Mouse (Mus musculus): ENCODE results near the gene Lgi2. TPM values are rescaled to one million over a fixed set of nuclear protein-coding genes. Genes with fewer than 3 reads are reported as not detected.

The Lgi2 gene
- polyA plus RNA-seq, 1 experiment from 2014 or later = 6.5 TPM

- ATAC-seq (ENCODE audit: low FRiP score) (no peak), DNase-seq (ENCODE audit: low spot score) (no peak)
- Histone ChIP-seq H3K9ac (no peak overlapping the region), H3K27ac (no peak overlapping the region), H3K9me3 (ENCODE audit: control insufficient read depth, low read length) (no peaks in the 10 kb centered on the region), H3K27me3 (ENCODE audit: control insufficient read depth, insufficient read depth, low read length) (no peaks in the 10 kb centered on the region), H3K4me2 (replicated peaks) (no peak overlapping the region), H3K4me3 (replicated peaks; ENCODE audit: low read length) (no peak overlapping the region), H3K4me1 (replicated peaks; ENCODE audit: control insufficient read depth, insufficient read depth, low read length) (no peaks in the 10 kb centered on the region; the same call in 1 of the 2 replicates), H3K36me3 (replicated peaks; ENCODE audit: control insufficient read depth, insufficient read depth) (no peaks in the 10 kb centered on the region)
- 60% methylated on average over 13 of the region's 14 CpGs for WGBS
Observed at GRCm38 (mm10) chr5:52495671-52496070, 70.6 kb downstream of the Lgi2 start.

DNA sequence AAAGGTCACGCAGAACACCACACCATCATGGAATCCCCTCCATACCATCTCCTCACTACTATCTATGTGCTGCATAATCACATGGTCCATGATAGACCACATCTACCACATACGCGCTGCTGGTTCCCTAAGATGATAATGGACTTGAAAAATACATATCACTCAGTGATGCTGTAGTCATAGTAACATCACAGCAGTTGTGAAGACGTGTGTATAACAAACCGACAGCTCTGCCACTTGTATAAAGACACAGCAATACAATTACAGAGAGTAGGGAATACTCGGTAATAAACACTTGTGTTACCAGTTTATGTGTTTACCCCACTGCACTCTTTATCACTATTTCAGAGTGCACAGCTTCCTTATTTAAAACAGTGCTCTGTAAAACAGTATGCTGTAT, 74.8 kb downstream of the Lgi2 start:
- H3K4me1 ChIP-seq (replicated peaks; ENCODE audit: control insufficient read depth, insufficient read depth, low read length) = no peaks in the 10 kb centered on the region; the same call in 1 of the 2 replicates
- H3K4me2 ChIP-seq (replicated peaks) = no peak overlapping the region
- H3K36me3 ChIP-seq (replicated peaks; ENCODE audit: control insufficient read depth, insufficient read depth) = no peaks in the 10 kb centered on the region
- H3K27ac ChIP-seq = no peak overlapping the region
- DNase-seq (ENCODE audit: low spot score) (no peak), ATAC-seq (ENCODE audit: low FRiP score) (no peak)
- 86% methylated on average over 6 of the region's 6 CpGs for WGBS
- no peak overlapping the region for H3K4me3 ChIP-seq (replicated peaks; ENCODE audit: low read length)
- no peaks in the 10 kb centered on the region for H3K9me3 ChIP-seq (ENCODE audit: control insufficient read depth, low read length)
- no peak overlapping the region for H3K9ac ChIP-seq
- H3K27me3 ChIP-seq (ENCODE audit: control insufficient read depth, insufficient read depth, low read length) = no peaks in the 10 kb centered on the region

DNA sequence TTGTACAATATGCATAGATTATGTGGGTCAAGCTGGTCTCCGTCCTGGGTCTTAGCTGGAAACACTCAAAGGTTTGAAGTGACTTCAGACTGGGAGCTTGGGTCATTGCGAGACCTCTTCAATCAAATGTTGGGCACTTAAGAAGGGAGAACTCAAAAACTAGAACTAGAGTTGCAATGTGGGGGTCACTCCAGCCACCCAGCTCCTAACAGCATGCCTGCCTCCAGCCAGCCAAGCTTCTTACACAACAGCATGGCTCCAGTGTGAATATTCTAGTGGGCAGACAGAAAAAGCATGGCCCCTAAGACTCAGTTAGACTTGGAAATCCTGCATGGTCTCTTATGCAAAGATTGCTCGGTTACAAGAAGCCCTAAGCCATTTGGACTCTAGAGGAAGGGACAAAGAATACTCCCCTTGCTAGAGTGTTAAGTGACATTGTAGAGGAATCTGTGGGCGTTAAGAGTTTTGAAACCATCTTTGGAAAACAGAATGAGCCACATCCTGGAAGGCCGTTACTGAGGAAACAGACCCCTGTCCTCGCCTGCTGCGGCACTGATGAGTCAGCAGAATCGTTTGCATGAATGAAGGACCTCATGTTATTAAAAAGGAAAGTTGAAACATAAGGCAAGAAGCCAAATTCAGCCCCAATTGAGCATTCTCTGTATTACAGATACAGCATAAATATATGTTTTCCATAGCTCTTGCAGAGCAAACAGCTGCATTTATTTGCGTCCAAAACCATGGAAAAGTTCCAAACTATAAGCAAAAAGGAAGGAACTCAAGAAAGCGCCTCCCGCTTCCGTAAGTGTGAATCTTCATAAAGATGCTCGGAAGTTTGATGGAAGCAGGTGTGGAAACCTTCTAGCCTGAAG, 78.5 kb downstream of the Lgi2 start:
- 83% methylated on average over 13 of the region's 13 CpGs for WGBS
- no peaks in the 10 kb centered on the region for H3K4me1 ChIP-seq (replicated peaks; ENCODE audit: control insufficient read depth, insufficient read depth, low read length)
- DNase-seq (ENCODE audit: low spot score) = no peak
- H3K27ac ChIP-seq = no peak overlapping the region
- no peak overlapping the region for H3K4me3 ChIP-seq (replicated peaks; ENCODE audit: low read length)
- ATAC-seq (ENCODE audit: low FRiP score) = no peak
- H3K9ac ChIP-seq = no peak overlapping the region
- no peak overlapping the region for H3K4me2 ChIP-seq (replicated peaks)
- H3K9me3 ChIP-seq (ENCODE audit: control insufficient read depth, low read length) = no peaks in the 10 kb centered on the region
- no peaks in the 10 kb centered on the region for H3K27me3 ChIP-seq (ENCODE audit: control insufficient read depth, insufficient read depth, low read length)
- H3K36me3 ChIP-seq (replicated peaks; ENCODE audit: control insufficient read depth, insufficient read depth) = no peaks in the 10 kb centered on the region

Other genes with a start within 250 kb of the Lgi2 start
- gene Sod3, start 202.7 kb downstream of the Lgi2 start, polyA plus RNA-seq (2014; fragmentation: Nextera tagmentation; extraction: Ambion mirVana) = 2.9 and 3.8 TPM in 2 replicates
- 14.6 and 14.7 TPM in 2 replicates for gene Ccdc149, start 94.9 kb downstream of the Lgi2 start, polyA plus RNA-seq (2014; fragmentation: Nextera tagmentation; extraction: Ambion mirVana)
- gene Sepsecs, start 103.2 kb upstream of the Lgi2 start, polyA plus RNA-seq (2014; fragmentation: Nextera tagmentation; extraction: Ambion mirVana) = 7.5 and 7.7 TPM in 2 replicates
- 7.4 and 7.6 TPM in 2 replicates for gene Pi4k2b, start 175.1 kb upstream of the Lgi2 start, polyA plus RNA-seq (2014; fragmentation: Nextera tagmentation; extraction: Ambion mirVana)
- gene Zcchc4, start 208.9 kb upstream of the Lgi2 start, polyA plus RNA-seq (2014; fragmentation: Nextera tagmentation; extraction: Ambion mirVana) = 9.3 and 11.0 TPM in 2 replicates